Comparison of ENCODE assay signal across 19 mouse cellular contexts in genomic region chrX:129774478-129774877, GRCm38 (mm10).
"Had no signal": no experiment of that assay in that cellular context is flagged by ENCODE, and none has a peak within 500 bp of the region (broad histone marks: within the 10 kb centered on the region; RNA-seq: fewer than 3 reads in every experiment).

No protein-coding gene starts in this region.

- DNase-seq: kidney, adult 9 months; kidney, postnatal 14 days; kidney, postnatal 4 days; layer of hippocampus, adult 9-11 months; liver; lung, adult 18-20 months; lung, postnatal 10 days; lung, postnatal 4 days; midbrain, embryonic 14.5 days; right cerebral cortex, postnatal 4 days; thymus, adult 2 months; thymus, postnatal 25 days had no signal

- H3K4me1 ChIP-seq: limb, embryonic 10.5 days; limb, embryonic 13.5 days; liver, embryonic 12.5 days; liver, embryonic 15.5 days; lung, embryonic 15.5 days had no signal

- H3K27ac ChIP-seq: limb, embryonic 10.5 days; limb, embryonic 13.5 days; liver, embryonic 12.5 days; liver, embryonic 15.5 days; lung, embryonic 15.5 days; stomach, postnatal 0 days had no signal

- H3K4me3 ChIP-seq: limb, embryonic 10.5 days; limb, embryonic 13.5 days; liver, embryonic 12.5 days; liver, embryonic 15.5 days; lung, embryonic 15.5 days had no signal

- H3K9ac ChIP-seq: limb, embryonic 13.5 days; liver, embryonic 12.5 days; liver, embryonic 15.5 days; lung, embryonic 15.5 days had no signal

- ATAC-seq: liver, embryonic 12.5 days had no signal

- H3K4me2 ChIP-seq: limb, embryonic 13.5 days; liver, embryonic 12.5 days; liver, embryonic 15.5 days; lung, embryonic 15.5 days; midbrain, embryonic 11.5 days had no signal

- H3K9me3 ChIP-seq: limb, embryonic 10.5 days; limb, embryonic 13.5 days; liver, embryonic 12.5 days; liver, embryonic 15.5 days; lung, embryonic 15.5 days had no signal

- H3K27me3 ChIP-seq: limb, embryonic 13.5 days; liver, embryonic 12.5 days; liver, embryonic 15.5 days; lung, embryonic 15.5 days had no signal

- H3K36me3 ChIP-seq: limb, embryonic 10.5 days; limb, embryonic 13.5 days; liver, embryonic 12.5 days; liver, embryonic 15.5 days; lung, embryonic 15.5 days had no signal
